Mouse (Mus musculus) heart, embryonic 13.5 days (tissue): Measurements from ENCODE around the gene Gm13287. TPM values are rescaled to one million over a fixed set of nuclear protein-coding genes. Genes with fewer than 3 reads are reported as not detected.
"Not testable (repeated sequence)": the region's sequence is repeated elsewhere in the genome, so short reads cannot be mapped to it uniquely, and the experiment has no call there.

Source experiments
- ATAC-seq: fragments of 200-750 bp; cut with Nextera tagmentation; 2 replicates; pipeline ENCODE4 v1.8.0; 2017; ENCODE audit warnings: moderate TSS enrichment; ENCODE audit not compliant: insufficient number of reproducible peaks, low FRiP score, low TSS enrichment; ENCODE audit errors: extremely low read depth
- H3K27ac ChIP-seq: fragments of 300-500 bp; sonication (generic); replicated peaks from 2 replicates; pipeline ENCODE4 v1.5.1; 2015; ENCODE audit warnings: moderate library complexity, mild to moderate bottlenecking, inconsistent platforms
- H3K27me3 ChIP-seq: fragments of 300-500 bp; sonication (generic); replicated peaks from 2 replicates; pipeline ENCODE4 v1.6.1; 2015; ENCODE audit warnings: mild to moderate bottlenecking, inconsistent platforms
- H3K36me3 ChIP-seq: fragments of 300-500 bp; sonication (generic); 2 replicates; pipeline ENCODE4 v1.6.1; 2015; ENCODE audit warnings: mild to moderate bottlenecking, inconsistent platforms
- H3K4me1 ChIP-seq: fragments of 300-500 bp; sonication (generic); 2 replicates; pipeline ENCODE4 v1.6.1; 2015; ENCODE audit warnings: inconsistent platforms
- H3K4me2 ChIP-seq: fragments of 300-500 bp; sonication (generic); 2 replicates; pipeline ENCODE4 v1.6.1; 2015; ENCODE audit warnings: inconsistent platforms, mild to moderate bottlenecking, moderate library complexity
- H3K4me3 ChIP-seq: fragments of 300-500 bp; sonication (generic); 2 replicates; pipeline ENCODE4 v1.5.1; 2015; ENCODE audit warnings: moderate library complexity, mild to moderate bottlenecking, inconsistent platforms
- H3K9ac ChIP-seq: fragments of 300-500 bp; sonication (generic); 2 replicates; pipeline ENCODE4 v1.6.1; 2015; ENCODE audit warnings: inconsistent platforms, mild to moderate bottlenecking, moderate library complexity
- H3K9me3 ChIP-seq: fragments of 300-500 bp; sonication (generic); 2 replicates; pipeline ENCODE4 v1.6.1; 2016; ENCODE audit warnings: inconsistent platforms
- WGBS: fragments of 180-500 bp; shearing (Covaris S2); methylation state at CpG from one replicate; pipeline ENCODE4 v1.1.7; 2015; ENCODE audit warnings: mixed read lengths; 5-methylcytosine and 5-hydroxymethylcytosine counted together
- polyA plus RNA-seq: library from polyadenylated mRNA; unstranded; fragments of >200 nt; fragmentation: Nextera tagmentation; extraction: Ambion mirVana; gene quantifications from 2 replicates; pipeline ENCODE4 v1.2.1, GENCODE M21; 2015

Gm13287 gene
- polyA plus RNA-seq, 1 experiment from 2014 or later: not detected

DNA sequence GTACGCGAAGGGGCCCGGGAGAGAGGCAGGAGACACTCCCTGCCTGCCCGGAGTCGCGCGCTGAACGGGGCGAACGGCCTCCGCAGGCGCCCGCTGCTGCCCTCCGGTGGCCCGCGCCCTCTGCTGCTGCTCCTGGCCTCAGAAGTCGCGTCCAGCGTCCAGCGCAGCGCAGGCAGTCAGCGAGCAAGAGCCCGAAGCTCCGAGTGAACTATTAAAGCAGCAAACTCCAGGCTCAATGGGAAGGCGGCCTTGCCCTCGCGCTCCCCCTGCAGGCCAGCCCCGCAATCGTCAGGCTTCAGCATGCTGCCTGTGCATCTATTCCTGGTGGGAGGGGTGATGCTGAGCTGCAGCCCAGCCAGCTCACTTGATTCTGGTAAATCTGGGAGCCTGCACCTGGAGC is 26.4 kb upstream of the Gm13287 start, which contains the start of gene Gm13289:
Gene Gm13289, plus strand, starts transcription at position 301 of the 400 bp plus-strand sequence.
- H3K36me3 ChIP-seq, H3K9me3 ChIP-seq, H3K9ac ChIP-seq, H3K4me2 ChIP-seq, H3K27me3 ChIP-seq, ATAC-seq, H3K4me3 ChIP-seq, H3K27ac ChIP-seq, H3K4me1 ChIP-seq: not testable (repeated sequence)
- no CpG with 5 or more reads among the region's 29 CpGs for WGBS

DNA sequence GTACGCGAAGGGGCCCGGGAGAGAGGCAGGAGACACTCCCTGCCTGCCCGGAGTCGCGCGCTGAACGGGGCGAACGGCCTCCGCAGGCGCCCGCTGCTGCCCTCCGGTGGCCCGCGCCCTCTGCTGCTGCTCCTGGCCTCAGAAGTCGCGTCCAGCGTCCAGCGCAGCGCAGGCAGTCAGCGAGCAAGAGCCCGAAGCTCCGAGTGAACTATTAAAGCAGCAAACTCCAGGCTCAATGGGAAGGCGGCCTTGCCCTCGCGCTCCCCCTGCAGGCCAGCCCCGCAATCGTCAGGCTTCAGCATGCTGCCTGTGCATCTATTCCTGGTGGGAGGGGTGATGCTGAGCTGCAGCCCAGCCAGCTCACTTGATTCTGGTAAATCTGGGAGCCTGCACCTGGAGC is 23.5 kb upstream of the Gm13287 start, which contains the start of gene Gm13272:
Gene Gm13272, plus strand, starts transcription at position 301 of the 400 bp plus-strand sequence.
- not testable (repeated sequence) for H3K9ac ChIP-seq, H3K4me3 ChIP-seq, ATAC-seq, H3K9me3 ChIP-seq, H3K36me3 ChIP-seq, H3K4me1 ChIP-seq, H3K4me2 ChIP-seq, H3K27ac ChIP-seq, H3K27me3 ChIP-seq
- no CpG with 5 or more reads among the region's 29 CpGs for WGBS

DNA sequence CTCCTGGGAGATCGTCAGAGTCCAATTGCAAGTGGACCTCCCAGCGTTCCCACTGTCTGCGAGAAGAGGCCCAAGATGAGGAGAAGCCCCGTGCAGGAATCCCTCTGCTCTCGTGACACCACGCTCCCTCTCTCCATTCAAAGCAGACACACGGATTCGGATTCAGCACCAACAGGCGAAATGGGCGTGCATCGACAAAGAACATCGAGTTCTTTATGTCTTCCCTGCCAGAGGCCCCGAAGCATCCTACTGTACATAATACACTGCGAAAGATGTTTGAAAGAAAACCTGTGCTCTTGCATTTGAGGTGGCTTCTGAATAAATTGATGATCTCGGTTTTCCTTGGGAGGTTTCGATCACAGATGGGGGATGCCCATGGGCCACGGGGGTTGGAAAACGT is 22.7 kb upstream of the Gm13287 start:
- not testable (repeated sequence) for H3K9me3 ChIP-seq, H3K27ac ChIP-seq, ATAC-seq, H3K27me3 ChIP-seq, H3K4me1 ChIP-seq, H3K36me3 ChIP-seq, H3K9ac ChIP-seq, H3K4me3 ChIP-seq, H3K4me2 ChIP-seq
- WGBS: 40% methylated on average over 16 of the region's 18 CpGs

DNA sequence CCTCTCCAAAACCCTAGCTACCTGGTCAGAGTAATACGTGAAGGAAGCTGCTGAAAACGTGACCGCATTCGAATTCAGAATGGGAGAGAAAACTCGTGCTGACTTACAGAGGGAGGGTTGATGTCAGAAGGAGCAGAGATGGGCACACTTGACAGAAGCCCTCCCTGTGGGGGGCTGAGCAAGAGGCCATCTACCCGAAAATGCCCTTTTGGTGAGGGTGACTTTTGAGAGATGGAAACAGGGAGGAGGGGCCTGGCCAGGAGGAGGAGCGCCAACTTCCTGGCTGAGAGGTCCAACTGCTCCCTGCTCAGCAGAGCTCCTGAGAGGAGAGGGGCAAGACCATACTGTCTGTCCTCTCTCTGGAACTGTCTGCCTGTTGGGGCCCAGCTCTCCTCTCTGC is 21.2 kb upstream of the Gm13287 start, which contains the start of gene Ifnz:
Gene Ifnz, plus strand, starts transcription at position 301 of the 400 bp plus-strand sequence.
- H3K36me3 ChIP-seq, ATAC-seq, H3K9me3 ChIP-seq, H3K4me1 ChIP-seq, H3K27me3 ChIP-seq: not testable (repeated sequence)
- H3K27ac ChIP-seq: peak within 1 kb of the TSS; percentile 66
- 0 out of 2 replicates have a peak within 1 kb of the TSS, but pooled peaks have one; percentile 47 for H3K9ac ChIP-seq
- WGBS: 13% methylated on average over 4 of the region's 7 CpGs
- H3K4me2 ChIP-seq: peak within 1 kb of the TSS; percentile 58
- H3K4me3 ChIP-seq: peak within 1 kb of the TSS; percentile 37

DNA sequence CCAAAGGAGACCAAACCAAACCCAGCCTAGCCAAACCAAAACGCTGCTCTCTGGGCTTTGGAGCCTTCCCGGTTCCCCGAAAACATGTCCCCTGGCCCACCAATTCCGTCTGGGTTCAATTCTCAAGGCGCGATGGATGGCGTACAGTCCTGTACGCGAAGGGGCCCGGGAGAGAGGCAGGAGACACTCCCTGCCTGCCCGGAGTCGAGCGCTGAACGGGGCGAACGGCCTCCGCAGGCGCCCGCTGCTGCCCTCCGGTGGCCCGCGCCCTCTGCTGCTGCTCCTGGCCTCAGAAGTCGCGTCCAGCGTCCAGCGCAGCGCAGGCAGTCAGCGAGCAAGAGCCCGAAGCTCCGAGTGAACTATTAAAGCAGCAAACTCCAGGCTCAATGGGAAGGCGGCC is 20.7 kb upstream of the Gm13287 start:
- not testable (repeated sequence) for ATAC-seq, H3K27me3 ChIP-seq, H3K4me1 ChIP-seq, H3K36me3 ChIP-seq, H3K9me3 ChIP-seq
- H3K4me2 ChIP-seq: peak overlapping the region; percentile 58
- peak overlapping the region; percentile 66 for H3K27ac ChIP-seq
- H3K9ac ChIP-seq: 0 out of 2 replicates have a peak overlapping the region, but pooled peaks have one; percentile 47
- peak overlapping the region; percentile 37 for H3K4me3 ChIP-seq
- 0% methylated on average over 14 of the region's 31 CpGs for WGBS

DNA sequence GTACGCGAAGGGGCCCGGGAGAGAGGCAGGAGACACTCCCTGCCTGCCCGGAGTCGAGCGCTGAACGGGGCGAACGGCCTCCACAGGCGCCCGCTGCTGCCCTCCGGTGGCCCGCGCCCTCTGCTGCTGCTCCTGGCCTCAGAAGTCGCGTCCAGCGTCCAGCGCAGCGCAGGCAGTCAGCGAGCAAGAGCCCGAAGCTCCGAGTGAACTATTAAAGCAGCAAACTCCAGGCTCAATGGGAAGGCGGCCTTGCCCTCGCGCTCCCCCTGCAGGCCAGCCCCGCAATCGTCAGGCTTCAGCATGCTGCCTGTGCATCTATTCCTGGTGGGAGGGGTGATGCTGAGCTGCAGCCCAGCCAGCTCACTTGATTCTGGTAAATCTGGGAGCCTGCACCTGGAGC is 17.6 kb upstream of the Gm13287 start, which contains the start of gene Gm13276:
Gene Gm13276, plus strand, starts transcription at position 301 of the 400 bp plus-strand sequence.
- no CpG with 5 or more reads among the region's 27 CpGs for WGBS
- H3K9ac ChIP-seq, H3K4me2 ChIP-seq, H3K27ac ChIP-seq, H3K4me3 ChIP-seq, H3K36me3 ChIP-seq, H3K9me3 ChIP-seq, H3K4me1 ChIP-seq, ATAC-seq, H3K27me3 ChIP-seq: not testable (repeated sequence)

DNA sequence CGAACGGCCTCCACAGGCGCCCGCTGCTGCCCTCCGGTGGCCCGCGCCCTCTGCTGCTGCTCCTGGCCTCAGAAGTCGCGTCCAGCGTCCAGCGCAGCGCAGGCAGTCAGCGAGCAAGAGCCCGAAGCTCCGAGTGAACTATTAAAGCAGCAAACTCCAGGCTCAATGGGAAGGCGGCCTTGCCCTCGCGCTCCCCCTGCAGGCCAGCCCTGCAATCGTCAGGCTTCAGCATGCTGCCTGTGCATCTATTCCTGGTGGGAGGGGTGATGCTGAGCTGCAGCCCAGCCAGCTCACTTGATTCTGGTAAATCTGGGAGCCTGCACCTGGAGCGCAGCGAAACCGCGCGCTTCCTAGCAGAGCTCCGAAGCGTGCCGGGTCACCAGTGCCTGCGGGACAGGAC is 14.7 kb upstream of the Gm13287 start, which contains the start of gene Gm13277:
Gene Gm13277, plus strand, starts transcription at position 231 of the 400 bp plus-strand sequence.
- H3K27me3 ChIP-seq, H3K27ac ChIP-seq, H3K4me3 ChIP-seq, H3K4me1 ChIP-seq, H3K4me2 ChIP-seq, ATAC-seq, H3K9me3 ChIP-seq, H3K36me3 ChIP-seq, H3K9ac ChIP-seq: not testable (repeated sequence)
- no CpG with 5 or more reads among the region's 28 CpGs for WGBS

DNA sequence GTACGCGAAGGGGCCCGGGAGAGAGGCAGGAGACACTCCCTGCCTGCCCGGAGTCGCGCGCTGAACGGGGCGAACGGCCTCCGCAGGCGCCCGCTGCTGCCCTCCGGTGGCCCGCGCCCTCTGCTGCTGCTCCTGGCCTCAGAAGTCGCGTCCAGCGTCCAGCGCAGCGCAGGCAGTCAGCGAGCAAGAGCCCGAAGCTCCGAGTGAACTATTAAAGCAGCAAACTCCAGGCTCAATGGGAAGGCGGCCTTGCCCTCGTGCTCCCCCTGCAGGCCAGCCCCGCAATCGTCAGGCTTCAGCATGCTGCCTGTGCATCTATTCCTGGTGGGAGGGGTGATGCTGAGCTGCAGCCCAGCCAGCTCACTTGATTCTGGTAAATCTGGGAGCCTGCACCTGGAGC is 11.8 kb upstream of the Gm13287 start, which contains the start of gene Gm13278:
Gene Gm13278, plus strand, starts transcription at position 301 of the 400 bp plus-strand sequence.
- H3K4me3 ChIP-seq, H3K9ac ChIP-seq, H3K9me3 ChIP-seq, H3K27me3 ChIP-seq, H3K36me3 ChIP-seq, H3K4me2 ChIP-seq, ATAC-seq, H3K27ac ChIP-seq, H3K4me1 ChIP-seq: not testable (repeated sequence)
- WGBS: no CpG with 5 or more reads among the region's 28 CpGs

DNA sequence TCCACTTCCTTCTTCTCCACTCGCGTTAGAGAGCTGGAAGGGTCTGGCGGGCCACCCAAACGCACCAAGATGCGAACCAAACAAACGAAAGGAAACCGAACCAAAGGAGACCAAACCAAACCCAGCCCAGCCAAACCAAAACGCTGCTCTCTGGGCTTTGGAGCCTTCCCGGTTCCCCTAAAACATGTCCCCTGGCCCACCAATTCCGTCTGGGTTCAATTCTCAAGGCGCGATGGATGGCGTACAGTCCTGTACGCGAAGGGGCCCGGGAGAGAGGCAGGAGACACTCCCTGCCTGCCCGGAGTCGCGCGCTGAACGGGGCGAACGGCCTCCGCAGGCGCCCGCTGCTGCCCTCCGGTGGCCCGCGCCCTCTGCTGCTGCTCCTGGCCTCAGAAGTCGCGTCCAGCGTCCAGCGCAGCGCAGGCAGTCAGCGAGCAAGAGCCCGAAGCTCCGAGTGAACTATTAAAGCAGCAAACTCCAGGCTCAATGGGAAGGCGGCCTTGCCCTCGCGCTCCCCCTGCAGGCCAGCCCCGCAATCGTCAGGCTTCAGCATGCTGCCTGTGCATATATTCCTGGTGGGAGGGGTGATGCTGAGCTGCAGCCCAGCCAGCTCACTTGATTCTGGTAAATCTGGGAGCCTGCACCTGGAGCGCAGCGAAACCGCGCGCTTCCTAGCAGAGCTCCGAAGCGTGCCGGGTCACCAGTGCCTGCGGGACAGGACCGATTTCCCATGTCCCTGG is 8.9 kb upstream of the Gm13287 start, which contains the start of gene Gm13275:
Gene Gm13275, plus strand, starts transcription at position 552 of the 740 bp plus-strand sequence.
- H3K9me3 ChIP-seq, H3K27me3 ChIP-seq: not testable (repeated sequence)
- 2% methylated on average over 13 of the region's 52 CpGs for WGBS

DNA sequence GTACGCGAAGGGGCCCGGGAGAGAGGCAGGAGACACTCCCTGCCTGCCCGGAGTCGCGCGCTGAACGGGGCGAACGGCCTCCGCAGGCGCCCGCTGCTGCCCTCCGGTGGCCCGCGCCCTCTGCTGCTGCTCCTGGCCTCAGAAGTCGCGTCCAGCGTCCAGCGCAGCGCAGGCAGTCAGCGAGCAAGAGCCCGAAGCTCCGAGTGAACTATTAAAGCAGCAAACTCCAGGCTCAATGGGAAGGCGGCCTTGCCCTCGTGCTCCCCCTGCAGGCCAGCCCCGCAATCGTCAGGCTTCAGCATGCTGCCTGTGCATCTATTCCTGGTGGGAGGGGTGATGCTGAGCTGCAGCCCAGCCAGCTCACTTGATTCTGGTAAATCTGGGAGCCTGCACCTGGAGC is 6.0 kb upstream of the Gm13287 start, which contains the start of gene Gm13279:
Gene Gm13279, plus strand, starts transcription at position 301 of the 400 bp plus-strand sequence.
- WGBS: no CpG with 5 or more reads among the region's 28 CpGs
- H3K4me3 ChIP-seq, H3K27me3 ChIP-seq, H3K4me2 ChIP-seq, H3K9ac ChIP-seq, ATAC-seq, H3K27ac ChIP-seq, H3K4me1 ChIP-seq, H3K36me3 ChIP-seq, H3K9me3 ChIP-seq: not testable (repeated sequence)

More for the DNA sequence above, 8.9 kb upstream of the Gm13287 start, which contains the start of gene Gm13275:
- not testable (repeated sequence) for H3K27ac ChIP-seq, ATAC-seq, H3K36me3 ChIP-seq, H3K4me1 ChIP-seq, H3K4me2 ChIP-seq, H3K4me3 ChIP-seq, H3K9ac ChIP-seq

DNA sequence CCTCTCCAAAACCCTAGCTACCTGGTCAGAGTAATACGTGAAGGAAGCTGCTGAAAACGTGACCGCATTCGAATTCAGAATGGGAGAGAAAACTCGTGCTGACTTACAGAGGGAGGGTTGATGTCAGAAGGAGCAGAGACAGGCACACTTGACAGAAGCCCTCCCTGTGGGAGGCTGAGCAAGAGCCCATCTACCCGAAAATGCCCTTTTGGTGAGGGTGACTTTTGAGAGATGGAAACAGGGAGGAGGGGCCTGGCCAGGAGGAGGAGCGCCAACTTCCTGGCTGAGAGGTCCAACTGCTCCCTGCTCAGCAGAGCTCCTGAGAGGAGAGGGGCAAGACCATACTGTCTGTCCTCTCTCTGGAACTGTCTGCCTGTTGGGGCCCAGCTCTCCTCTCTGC is 3.7 kb upstream of the Gm13287 start, which contains the start of gene Gm13285:
Gene Gm13285, plus strand, starts transcription at position 301 of the 400 bp plus-strand sequence.
- H3K4me3 ChIP-seq, H3K27me3 ChIP-seq, H3K36me3 ChIP-seq, H3K9ac ChIP-seq, H3K27ac ChIP-seq, H3K9me3 ChIP-seq, H3K4me2 ChIP-seq, H3K4me1 ChIP-seq, ATAC-seq: not testable (repeated sequence)
- WGBS: 19% methylated on average over 5 of the region's 7 CpGs
